Mouse (Mus musculus): ENCODE data around the gene Sinhcaf.
A peak's percentile ranks its signal among the peaks of the same experiment; 100 is the strongest.
"Not testable (repeated sequence)": the region's sequence is repeated elsewhere in the genome, so short reads cannot be mapped to it uniquely, and the experiment has no call there.

The Sinhcaf gene

GRCm38 (mm10) chr6:148946409-148946742 is at the start of gene Sinhcaf:
Sinhcaf (minus strand) TSS chr6:148946467.
- peak; percentile 100 for DNase-seq (ENCODE audit: low read depth, low spot score)

- DNase-seq (ENCODE audit: low read depth, low spot score): no peak
These were observed 48.2 kb upstream of the Sinhcaf start for GRCm38 (mm10) chr6:148994327-148994999.

DNA sequence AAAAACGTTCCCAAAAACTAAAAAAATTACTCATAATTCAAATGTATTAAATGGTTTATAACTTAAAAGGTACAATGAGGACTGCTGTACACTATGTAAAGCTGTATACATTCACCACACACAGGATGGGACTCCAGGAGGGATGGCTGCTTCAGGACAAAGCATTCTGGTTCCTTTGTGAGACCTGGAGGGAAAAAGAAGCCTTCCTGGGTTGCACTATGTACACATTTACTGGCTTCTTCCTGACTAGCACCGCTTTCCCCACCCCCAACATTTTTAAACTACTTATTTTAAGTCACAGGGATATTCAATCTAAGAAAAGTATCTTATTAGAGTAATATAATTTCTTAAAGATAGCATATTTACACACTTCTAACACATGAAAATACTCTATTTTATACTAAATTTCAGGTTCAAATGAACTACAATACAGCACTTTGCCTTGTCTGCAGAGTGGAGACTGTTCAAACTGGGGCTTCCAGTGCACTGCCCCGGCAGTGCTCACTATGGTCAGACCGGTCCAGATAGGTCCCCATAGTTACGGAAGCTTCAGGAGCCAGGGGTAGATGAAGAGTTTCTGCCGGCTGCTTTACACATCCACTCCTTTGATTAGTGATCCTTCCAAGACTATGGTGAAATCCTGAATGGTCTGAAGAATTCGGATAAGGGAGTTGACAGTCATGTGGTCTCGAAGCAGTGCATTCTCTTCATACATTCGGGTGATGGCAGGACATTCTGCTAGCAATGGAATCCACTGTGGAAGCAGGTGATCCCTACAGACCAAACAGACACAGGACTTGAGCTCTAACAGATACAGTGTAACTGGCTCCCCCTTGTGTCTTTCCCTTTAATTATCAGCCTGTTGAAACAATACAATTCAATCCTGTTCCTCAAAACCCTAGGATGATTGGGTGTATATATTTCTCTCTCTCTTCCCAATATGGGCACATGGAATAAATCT is 47.1 kb upstream of the Sinhcaf start:
- DNase-seq (ENCODE audit: low read depth, low spot score): peak; percentile 52

GRCm38 (mm10) chr6:148992373-148993116 is 46.3 kb upstream of the Sinhcaf start:
- no peak for DNase-seq (ENCODE audit: low read depth, low spot score)

DNA sequence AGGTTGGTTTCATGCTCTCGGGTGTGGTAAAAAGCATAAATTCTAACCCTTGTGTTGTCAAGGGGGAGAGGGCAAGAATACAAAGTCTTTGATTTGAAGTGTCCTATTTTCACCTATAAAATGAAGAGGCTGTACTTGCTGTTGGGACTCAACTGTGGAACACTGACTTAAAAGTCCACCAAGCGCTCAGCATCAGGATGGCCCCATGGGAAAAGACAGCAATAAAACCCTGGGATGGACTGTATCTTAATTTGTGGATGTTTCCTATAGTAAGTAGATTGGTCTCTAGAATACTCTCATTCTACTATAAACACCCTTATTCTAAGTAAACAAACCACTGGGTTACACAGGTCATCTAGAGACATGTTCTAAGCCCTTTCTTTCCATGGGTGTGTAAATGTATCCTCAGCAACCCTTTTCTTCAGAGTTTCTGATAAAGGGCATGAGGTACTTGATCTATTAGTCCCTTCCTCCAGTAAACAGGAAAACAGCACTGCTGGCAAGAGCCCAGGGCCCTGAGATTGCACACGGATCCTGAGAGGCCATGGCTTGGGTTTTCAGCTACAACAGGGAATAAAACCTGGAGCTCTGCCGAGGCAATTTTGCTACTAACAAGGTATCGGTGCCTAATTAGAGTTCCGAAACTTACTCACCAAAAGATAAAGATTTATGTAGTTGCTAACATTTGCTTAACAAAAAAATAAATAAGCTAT is 45.5 kb upstream of the Sinhcaf start:
- no peak for DNase-seq (ENCODE audit: low read depth, low spot score)

- DNase-seq (ENCODE audit: low read depth, low spot score): not testable (repeated sequence)
These were observed 43.7 kb upstream of the Sinhcaf start for GRCm38 (mm10) chr6:148989792-148990491.

DNA sequence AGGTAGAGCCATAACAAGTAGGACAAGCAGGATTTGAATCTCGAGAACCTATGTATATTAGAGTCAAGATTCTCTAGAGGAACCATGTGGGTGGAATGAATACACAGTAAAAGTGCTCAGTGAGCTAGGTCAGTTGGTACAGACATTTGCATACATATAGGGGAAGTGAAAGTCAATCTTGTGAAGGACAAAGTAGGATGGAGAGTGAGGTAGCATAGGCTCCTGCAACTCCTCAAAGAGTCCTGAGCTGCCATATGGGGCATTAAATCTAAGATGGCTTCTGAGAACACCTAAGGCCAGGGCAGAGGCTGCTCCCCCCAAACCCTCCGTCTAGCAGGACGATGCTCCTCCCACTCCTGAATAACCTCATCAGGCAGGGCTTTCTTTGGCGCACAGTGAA is 39.7 kb upstream of the Sinhcaf start:
- DNase-seq (ENCODE audit: low read depth, low spot score): peak; percentile 87

GRCm38 (mm10) chr6:148980495-148980894 is 34.2 kb upstream of the Sinhcaf start:
- no peak for DNase-seq (ENCODE audit: low read depth, low spot score)

DNA sequence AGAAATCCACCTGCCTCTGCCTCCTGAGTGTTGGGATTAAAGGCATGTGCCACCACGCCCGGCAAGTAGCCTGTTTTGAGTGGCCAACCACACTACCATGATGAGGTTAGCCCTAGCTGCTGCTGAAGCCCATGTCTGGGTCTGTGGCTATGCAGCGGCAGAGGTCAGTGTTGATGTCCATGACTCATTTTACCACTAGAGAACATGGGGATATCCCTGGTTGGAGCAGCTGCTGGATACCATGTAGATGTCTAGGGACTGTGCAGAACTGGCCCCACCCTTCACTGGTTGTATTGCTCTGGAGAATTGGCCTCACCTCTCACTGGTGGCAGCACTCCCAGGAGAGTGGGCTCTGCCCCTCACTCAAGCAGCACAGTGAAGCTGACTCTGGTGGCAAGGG is 28.8 kb upstream of the Sinhcaf start:
- no peak for DNase-seq (ENCODE audit: low read depth, low spot score)

DNA sequence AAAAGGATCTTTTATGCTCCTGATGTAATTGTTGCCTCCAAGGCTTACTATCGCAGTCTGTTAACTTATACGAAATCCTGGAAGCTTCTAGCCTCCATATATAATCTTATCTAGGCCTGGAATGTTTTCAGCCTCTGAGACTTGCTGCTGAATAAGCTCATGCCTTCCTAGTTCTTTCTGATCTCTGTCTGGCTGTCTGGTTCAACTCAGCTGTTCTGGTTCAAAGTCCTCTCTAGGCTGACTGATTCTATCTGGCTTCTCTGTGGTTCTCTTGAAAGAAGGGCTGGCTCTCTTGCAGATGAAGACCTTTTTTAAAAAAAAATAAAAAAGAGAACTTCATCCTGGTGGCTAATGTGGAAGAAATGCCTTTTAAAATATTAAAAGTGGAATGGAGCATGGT is 26.6 kb upstream of the Sinhcaf start:
- DNase-seq (ENCODE audit: low read depth, low spot score): no peak

- no peak for DNase-seq (ENCODE audit: low read depth, low spot score)
These were observed 26.0 kb upstream of the Sinhcaf start for GRCm38 (mm10) chr6:148972059-148972848.

GRCm38 (mm10) chr6:148971385-148971940 is 25.2 kb upstream of the Sinhcaf start:
- DNase-seq (ENCODE audit: low read depth, low spot score): peak; percentile 33

DNA sequence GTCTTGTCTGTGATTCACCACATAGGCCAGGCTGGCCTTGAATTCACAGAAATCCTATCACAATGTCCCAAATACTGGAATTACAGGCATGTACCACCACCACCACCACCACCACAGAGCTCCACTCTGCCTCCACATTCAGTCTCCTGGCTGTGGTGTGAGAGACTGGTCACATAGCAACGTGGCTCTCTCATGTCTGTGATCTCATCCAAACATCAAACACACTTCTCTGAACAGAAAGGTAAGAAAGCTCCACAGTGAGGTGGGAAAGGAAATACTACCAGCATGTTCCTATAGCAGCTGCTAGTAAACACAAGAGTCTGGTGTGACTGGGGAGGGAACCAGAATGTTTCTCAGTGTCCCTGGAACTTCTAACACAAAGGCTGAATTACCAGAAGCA is 15.0 kb upstream of the Sinhcaf start:
- no peak for DNase-seq (ENCODE audit: low read depth, low spot score)

GRCm38 (mm10) chr6:148959540-148960238 is 13.4 kb upstream of the Sinhcaf start:
- DNase-seq (ENCODE audit: low read depth, low spot score): no peak

DNA sequence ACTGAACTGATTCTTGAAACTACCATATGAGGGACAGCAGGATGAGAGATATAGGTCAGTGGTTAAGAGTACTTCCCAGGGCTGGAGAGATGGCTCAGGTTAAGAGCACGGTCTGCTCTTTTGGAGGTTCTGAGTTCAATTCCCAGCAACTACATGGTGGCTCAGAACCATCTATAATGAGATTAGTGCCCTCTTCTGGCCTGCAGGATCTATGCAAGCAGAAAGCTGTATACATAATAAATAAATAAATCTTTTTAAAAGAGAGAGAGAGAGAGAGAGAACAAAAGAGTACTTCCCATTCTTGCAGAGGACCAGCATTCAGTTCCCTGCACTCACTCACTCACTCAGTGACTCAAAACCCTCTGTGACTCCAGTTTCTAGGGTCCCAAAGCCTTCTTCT is 12.4 kb upstream of the Sinhcaf start:
- DNase-seq (ENCODE audit: low read depth, low spot score): peak; percentile 51

DNA sequence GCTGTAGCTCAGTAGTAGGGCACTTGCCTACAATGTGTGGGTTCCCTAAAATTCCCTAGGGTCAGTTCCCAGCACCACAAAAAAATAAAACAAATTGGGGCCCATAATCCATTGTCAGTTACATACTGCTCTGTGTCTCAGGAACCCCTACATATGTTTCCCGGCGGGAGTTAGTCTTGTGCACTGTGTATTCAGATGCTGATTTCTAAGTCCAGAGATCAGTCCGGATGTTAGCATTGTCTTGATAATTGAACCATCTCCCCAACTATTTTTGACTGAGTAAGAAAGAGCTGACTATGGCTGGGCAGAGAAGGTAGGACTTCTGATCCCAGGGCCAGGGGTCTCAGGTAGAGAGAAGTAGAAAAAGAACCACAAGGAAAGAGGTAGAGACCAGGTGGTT is 10.8 kb upstream of the Sinhcaf start:
- no peak for DNase-seq (ENCODE audit: low read depth, low spot score)

DNA sequence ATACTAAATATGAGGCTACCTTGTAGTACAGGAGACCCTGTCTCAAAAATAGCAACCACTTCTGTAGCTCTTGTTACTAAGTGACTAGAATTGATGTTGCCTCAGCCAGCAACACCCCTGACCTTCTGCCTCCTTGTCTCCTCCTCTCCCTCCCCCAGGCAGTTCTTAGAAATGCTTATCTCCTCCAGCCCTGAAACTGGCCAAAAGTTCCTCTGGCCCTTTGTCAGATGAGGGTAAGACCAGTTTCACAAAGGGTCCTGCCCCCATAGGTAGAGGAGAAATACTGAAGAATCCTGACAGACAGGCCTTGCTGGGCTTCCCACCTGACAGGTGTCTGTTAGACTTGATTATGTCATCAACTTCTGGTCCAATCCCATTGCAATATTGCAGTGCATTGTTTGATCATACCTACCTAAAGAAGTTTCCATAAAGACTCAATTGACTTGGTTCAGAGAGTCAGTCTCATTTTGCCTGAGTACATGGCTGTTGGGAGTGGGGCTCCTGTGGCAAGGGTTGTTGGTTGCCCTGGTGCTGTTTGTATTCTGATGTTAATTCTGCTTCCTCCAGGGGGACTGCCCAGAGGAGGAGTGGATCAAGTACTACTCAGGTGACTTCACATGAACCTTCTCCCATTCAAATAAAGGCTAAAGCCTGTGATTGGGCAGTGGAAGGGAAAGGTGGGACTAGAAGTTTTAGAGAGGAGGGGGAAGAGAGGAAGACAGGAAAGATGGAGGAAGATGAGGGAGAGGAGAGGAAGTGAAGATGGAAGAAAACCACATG is 9.6 kb upstream of the Sinhcaf start:
- DNase-seq (ENCODE audit: low read depth, low spot score): no peak

GRCm38 (mm10) chr6:148946881-148947405 is 676 bp upstream of the Sinhcaf start:
- DNase-seq (ENCODE audit: low read depth, low spot score): no peak
